Mouse (Mus musculus): Measurements from ENCODE around the gene Fmnl3. TPM values are rescaled to one million over a fixed set of nuclear protein-coding genes. Genes with fewer than 3 reads are reported as not detected.
"Not testable (repeated sequence)": the region's sequence is repeated elsewhere in the genome, so short reads cannot be mapped to it uniquely, and the experiment has no call there.

The Fmnl3 gene
- polyA plus RNA-seq, 1 experiment = 15.3 TPM

DNA sequence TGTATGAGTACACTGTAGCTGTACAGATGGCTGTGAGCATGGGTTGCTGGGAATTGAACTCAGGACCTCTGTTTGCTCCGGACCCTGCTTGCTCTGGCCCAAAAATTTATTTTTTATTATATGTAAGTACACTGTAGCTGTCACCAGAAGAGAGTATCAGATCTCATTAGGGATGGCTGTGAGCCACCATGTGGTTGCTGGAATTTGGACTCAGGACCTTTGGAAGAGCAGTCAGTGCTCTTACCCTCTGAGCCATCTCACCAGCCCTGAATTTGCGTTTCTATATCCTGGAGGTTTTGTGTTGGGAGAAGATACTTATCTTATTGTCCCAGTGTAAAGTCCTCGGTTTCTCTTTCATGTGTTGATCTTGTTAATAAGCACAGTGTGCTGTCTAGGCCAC is 16.5 kb upstream of the Fmnl3 start:
- Histone ChIP-seq H3K4me1 (ENCODE audit: control insufficient read depth, insufficient read depth, low read length) (no peaks in the 10 kb centered on the region), H3K36me3 (ENCODE audit: control insufficient read depth, insufficient read depth, low read length) (no peaks in the 10 kb centered on the region), H3K27ac (ENCODE audit: control insufficient read depth, insufficient read depth, low read depth, low read length) (no peak overlapping the region), H3K4me3 (ENCODE audit: control insufficient read depth, low read depth, low read length) (no peak overlapping the region), H3K27me3 (ENCODE audit: control insufficient read depth, insufficient read depth, low read length) (no peaks in the 10 kb centered on the region)
- TF ChIP-seq CTCF (IDR thresholded peaks at IDR 0.05; ENCODE audit: control insufficient read depth, insufficient read depth, insufficient replicate concordance, low read depth, low read length) (no peak), POLR2A (IDR thresholded peaks at IDR 0.05; ENCODE audit: control insufficient read depth, low read depth, low read length) (no peak)

DNA sequence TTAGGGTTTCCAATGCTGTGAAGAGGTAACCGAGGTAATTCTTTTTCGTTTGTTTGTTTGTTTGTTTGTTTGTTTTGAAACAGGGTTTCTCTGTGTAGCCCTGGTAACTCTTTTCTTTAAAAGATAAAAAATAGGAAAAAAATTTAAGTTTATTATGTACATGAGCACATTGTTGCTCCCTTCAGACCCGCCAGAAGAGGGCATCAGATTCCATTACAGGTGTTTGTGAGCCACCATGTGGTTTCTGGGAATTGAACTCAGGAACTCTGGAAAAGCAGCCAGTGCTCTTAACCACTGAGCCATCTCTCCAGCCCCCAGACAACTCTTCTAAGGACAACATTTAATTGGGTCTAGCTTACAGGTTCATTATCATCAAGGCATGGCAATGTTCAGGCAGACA is 15.8 kb upstream of the Fmnl3 start:
- H3K4me3 ChIP-seq (ENCODE audit: control insufficient read depth, low read depth, low read length); H3K4me1 ChIP-seq (ENCODE audit: control insufficient read depth, insufficient read depth, low read length); H3K27ac ChIP-seq (ENCODE audit: control insufficient read depth, insufficient read depth, low read depth, low read length); H3K36me3 ChIP-seq (ENCODE audit: control insufficient read depth, insufficient read depth, low read length); H3K27me3 ChIP-seq (ENCODE audit: control insufficient read depth, insufficient read depth, low read length): not testable (repeated sequence)

DNA sequence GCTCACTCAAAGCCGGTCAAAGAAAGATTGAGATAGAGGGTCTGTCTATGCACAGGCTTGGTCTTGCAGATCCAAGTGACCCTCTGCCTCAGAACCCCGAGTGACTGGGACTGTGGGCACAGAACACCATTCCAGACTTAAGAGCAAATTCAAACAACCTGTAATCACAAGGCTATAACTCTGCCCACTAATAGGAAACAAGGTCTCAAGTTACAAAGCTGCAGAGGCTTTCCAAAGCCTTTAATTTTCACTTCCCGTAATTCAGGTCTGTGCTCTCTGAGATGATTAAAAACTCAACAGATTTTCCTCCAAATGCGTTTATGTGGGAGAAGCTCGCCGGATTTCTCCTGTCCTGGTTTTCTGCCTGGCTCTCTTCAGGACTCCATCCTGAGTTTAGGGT is 13.8 kb upstream of the Fmnl3 start:
- Histone ChIP-seq H3K4me1 (ENCODE audit: control insufficient read depth, insufficient read depth, low read length) (no peaks in the 10 kb centered on the region), H3K27ac (ENCODE audit: control insufficient read depth, insufficient read depth, low read depth, low read length) (no peak overlapping the region), H3K36me3 (ENCODE audit: control insufficient read depth, insufficient read depth, low read length) (no peaks in the 10 kb centered on the region), H3K27me3 (ENCODE audit: control insufficient read depth, insufficient read depth, low read length) (no peaks in the 10 kb centered on the region), H3K4me3 (ENCODE audit: control insufficient read depth, low read depth, low read length) (no peak overlapping the region)
- no peak for TF ChIP-seq POLR2A (IDR thresholded peaks at IDR 0.05; ENCODE audit: control insufficient read depth, low read depth, low read length)
- no peak for TF ChIP-seq CTCF (IDR thresholded peaks at IDR 0.05; ENCODE audit: control insufficient read depth, insufficient read depth, insufficient replicate concordance, low read depth, low read length)

DNA sequence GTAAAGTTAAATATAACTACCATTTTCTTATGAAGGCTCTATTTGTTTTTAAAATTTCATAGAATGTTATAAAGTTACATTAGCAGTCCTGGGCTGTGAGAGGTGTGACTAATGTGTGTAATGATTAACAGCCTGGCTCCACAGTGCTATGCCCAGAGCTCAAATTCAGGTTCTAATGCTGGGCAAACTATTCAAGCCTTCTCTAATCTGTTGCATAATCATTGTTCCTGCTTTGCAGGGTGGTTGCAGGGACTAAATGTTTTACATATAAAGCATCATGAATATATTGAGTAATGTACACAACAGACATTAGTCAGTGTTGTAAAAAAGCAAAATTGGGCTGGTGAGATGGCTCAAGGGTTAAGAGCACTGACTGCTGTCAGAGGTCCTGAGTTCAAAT is 12.6 kb upstream of the Fmnl3 start:
- Histone ChIP-seq H3K36me3 (ENCODE audit: control insufficient read depth, insufficient read depth, low read length) (no peaks in the 10 kb centered on the region), H3K27ac (ENCODE audit: control insufficient read depth, insufficient read depth, low read depth, low read length) (no peak overlapping the region), H3K27me3 (ENCODE audit: control insufficient read depth, insufficient read depth, low read length) (no peaks in the 10 kb centered on the region), H3K4me3 (ENCODE audit: control insufficient read depth, low read depth, low read length) (no peak overlapping the region), H3K4me1 (ENCODE audit: control insufficient read depth, insufficient read depth, low read length) (no peaks in the 10 kb centered on the region)
- TF ChIP-seq CTCF (IDR thresholded peaks at IDR 0.05; ENCODE audit: control insufficient read depth, insufficient read depth, insufficient replicate concordance, low read depth, low read length) = no peak
- no peak for TF ChIP-seq POLR2A (IDR thresholded peaks at IDR 0.05; ENCODE audit: control insufficient read depth, low read depth, low read length)

DNA sequence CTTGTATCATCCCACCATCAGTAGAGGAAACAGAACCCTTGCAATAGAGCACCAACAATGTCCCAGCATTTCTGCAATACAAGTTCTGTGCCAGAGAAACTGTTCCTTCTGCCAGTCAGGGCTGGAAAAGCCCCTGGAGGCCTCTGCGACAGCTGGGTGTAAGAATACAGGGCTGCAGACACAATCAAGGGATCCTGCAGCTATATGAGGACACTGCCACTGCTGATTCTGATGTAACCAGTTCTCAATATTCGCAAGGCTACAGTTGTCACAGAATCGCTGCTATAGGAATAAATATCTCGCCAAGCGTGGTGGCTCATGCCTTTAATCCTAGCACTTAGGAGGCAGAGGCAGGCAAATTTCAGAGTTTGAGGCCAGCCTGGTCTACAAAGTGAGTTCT is 6.0 kb upstream of the Fmnl3 start:
- Histone ChIP-seq H3K4me1 (ENCODE audit: control insufficient read depth, insufficient read depth, low read length) (no peaks in the 10 kb centered on the region), H3K27ac (ENCODE audit: control insufficient read depth, insufficient read depth, low read depth, low read length) (no peak overlapping the region), H3K4me3 (ENCODE audit: control insufficient read depth, low read depth, low read length) (no peak overlapping the region), H3K27me3 (ENCODE audit: control insufficient read depth, insufficient read depth, low read length) (no peaks in the 10 kb centered on the region), H3K36me3 (ENCODE audit: control insufficient read depth, insufficient read depth, low read length) (no peaks in the 10 kb centered on the region)
- no peak for TF ChIP-seq CTCF (IDR thresholded peaks at IDR 0.05; ENCODE audit: control insufficient read depth, insufficient read depth, insufficient replicate concordance, low read depth, low read length)
- TF ChIP-seq POLR2A (IDR thresholded peaks at IDR 0.05; ENCODE audit: control insufficient read depth, low read depth, low read length) = no peak

DNA sequence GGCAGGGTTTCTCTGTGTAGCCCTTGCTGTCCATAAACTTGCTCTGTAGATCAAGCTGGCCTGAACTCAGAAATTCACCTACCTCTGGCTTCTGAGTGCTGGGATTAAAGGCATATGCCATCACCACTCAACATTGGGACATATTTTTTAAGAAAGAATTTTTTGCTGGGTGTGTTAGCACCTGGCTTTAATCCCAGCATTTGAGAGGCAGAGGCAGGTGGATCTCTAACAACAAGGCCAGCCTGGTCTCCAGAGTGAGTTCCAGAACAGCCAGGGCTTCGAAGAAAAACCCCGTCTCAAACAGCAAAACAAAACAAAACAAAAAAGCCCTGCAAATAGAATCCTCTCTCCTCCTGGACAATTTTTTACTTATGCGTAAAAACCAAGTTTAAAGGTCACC is 5.3 kb upstream of the Fmnl3 start:
- no peaks in the 10 kb centered on the region for H3K27me3 ChIP-seq (ENCODE audit: control insufficient read depth, insufficient read depth, low read length)
- H3K36me3 ChIP-seq (ENCODE audit: control insufficient read depth, insufficient read depth, low read length) = no peaks in the 10 kb centered on the region
- H3K4me1 ChIP-seq (ENCODE audit: control insufficient read depth, insufficient read depth, low read length) = peaks cover 2% of the 10 kb centered on the region
- no peak for TF ChIP-seq CTCF (IDR thresholded peaks at IDR 0.05; ENCODE audit: control insufficient read depth, insufficient read depth, insufficient replicate concordance, low read depth, low read length)
- TF ChIP-seq POLR2A (IDR thresholded peaks at IDR 0.05; ENCODE audit: control insufficient read depth, low read depth, low read length) = no peak
- H3K27ac ChIP-seq (ENCODE audit: control insufficient read depth, insufficient read depth, low read depth, low read length) = no peak overlapping the region
- no peak overlapping the region for H3K4me3 ChIP-seq (ENCODE audit: control insufficient read depth, low read depth, low read length)

DNA sequence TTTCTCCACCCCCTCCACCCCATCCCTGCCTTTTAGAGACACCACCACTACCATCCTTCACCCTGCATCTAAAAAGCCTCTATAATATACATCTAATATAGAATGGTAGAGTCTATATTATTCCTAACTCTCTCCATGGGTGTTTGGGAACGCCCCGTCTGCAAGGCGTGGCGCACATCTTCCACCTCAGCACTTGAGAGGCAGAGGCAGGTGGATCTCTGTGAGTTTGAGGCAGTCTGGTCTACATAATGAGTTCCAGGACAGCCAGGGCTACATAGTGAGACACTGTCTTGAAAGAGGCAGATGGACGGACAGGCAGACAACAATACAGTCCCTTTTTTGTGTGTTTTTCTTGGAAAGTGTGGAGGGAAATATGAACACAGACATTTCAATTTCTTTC is 4.8 kb upstream of the Fmnl3 start:
- TF ChIP-seq POLR2A (IDR thresholded peaks at IDR 0.05; ENCODE audit: control insufficient read depth, low read depth, low read length) = no peak
- TF ChIP-seq CTCF (IDR thresholded peaks at IDR 0.05; ENCODE audit: control insufficient read depth, insufficient read depth, insufficient replicate concordance, low read depth, low read length) = no peak
- H3K27me3 ChIP-seq (ENCODE audit: control insufficient read depth, insufficient read depth, low read length) = no peaks in the 10 kb centered on the region
- no peak overlapping the region for H3K4me3 ChIP-seq (ENCODE audit: control insufficient read depth, low read depth, low read length)
- H3K27ac ChIP-seq (ENCODE audit: control insufficient read depth, insufficient read depth, low read depth, low read length) = no peak overlapping the region
- peaks cover 4% of the 10 kb centered on the region for H3K4me1 ChIP-seq (ENCODE audit: control insufficient read depth, insufficient read depth, low read length)
- no peaks in the 10 kb centered on the region for H3K36me3 ChIP-seq (ENCODE audit: control insufficient read depth, insufficient read depth, low read length)

DNA sequence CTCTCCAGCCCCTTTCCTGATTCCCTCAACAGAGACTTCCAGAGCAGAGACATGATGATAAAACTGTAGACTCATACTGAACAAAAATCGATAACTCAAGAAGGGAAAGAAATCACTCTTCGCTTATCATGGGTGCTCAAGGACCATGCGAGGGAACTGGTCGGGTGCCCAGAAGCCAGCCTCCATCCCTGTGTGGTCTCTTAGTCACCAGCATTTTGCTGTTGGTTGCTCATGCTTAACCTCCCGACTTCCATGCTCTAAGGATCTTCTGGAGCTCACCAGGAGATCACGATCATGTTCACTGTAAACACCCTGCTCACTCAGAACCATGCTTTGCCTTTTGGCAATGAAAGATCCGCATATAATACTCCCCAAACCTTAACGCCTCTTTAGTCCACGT is 2.5 kb upstream of the Fmnl3 start:
- no peak overlapping the region for H3K27ac ChIP-seq (ENCODE audit: control insufficient read depth, insufficient read depth, low read depth, low read length)
- TF ChIP-seq POLR2A (IDR thresholded peaks at IDR 0.05; ENCODE audit: control insufficient read depth, low read depth, low read length) (no peak), CTCF (IDR thresholded peaks at IDR 0.05; ENCODE audit: control insufficient read depth, insufficient read depth, insufficient replicate concordance, low read depth, low read length) (no peak)
- H3K36me3 ChIP-seq (ENCODE audit: control insufficient read depth, insufficient read depth, low read length) = no peaks in the 10 kb centered on the region
- no peak overlapping the region for H3K4me3 ChIP-seq (ENCODE audit: control insufficient read depth, low read depth, low read length)
- peaks cover 11% of the 10 kb centered on the region for H3K4me1 ChIP-seq (ENCODE audit: control insufficient read depth, insufficient read depth, low read length)
- H3K27me3 ChIP-seq (ENCODE audit: control insufficient read depth, insufficient read depth, low read length) = no peaks in the 10 kb centered on the region

Measured in testis, adult 2 months (tissue).